Mouse (Mus musculus) B cell, adult 2 months (primary cell): Measurements from ENCODE around the gene Tmem191c.
A peak's percentile ranks its signal among the peaks of the same experiment; 100 is the strongest.

Source experiments
- DNase-seq, 2 experiments: peaks; one replicate each; pipeline ENCODE4 v3.0.0; 2022

Gene Tmem191c

DNA sequence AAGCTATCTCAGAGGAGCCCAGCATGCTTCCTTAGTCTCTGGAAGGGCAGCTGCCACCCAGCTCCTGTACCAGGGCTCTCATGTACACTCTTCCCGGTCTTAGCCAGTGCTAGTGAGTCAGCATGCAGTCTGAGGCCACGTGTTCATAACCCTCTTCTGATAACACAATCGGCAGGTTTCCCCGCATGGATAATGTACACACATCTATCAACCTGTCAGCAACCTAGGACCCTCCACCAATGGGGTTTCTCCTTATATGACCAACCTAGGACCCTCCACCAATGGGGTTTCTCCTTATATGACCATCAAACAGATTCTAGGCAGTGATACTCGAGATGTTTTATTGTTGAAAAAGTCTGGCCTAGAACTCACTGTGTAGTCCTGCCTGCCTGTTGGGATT lies 7.9 kb upstream of the Tmem191c start:
- no peak for DNase-seq

DNA sequence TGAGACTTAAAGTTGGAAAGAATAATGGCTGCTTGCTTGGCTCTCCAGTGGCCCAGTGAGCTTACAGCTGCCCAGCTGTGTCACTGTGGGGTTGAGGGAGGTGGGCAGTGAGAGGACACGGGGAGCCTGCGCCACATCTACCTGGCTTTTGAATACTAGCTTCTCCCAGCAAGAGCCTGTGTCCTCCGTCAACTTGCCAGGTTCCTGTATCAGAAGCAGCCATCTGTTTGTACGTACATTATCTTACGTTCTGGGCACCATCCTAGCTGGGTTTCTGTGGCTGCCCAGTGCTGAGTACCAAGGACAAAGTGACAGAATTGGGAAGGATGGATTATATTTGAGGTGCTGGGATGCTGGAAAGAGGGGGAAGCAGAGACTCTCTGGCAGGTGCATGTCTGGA lies 6.0 kb upstream of the Tmem191c start:
- DNase-seq: no peak

DNA sequence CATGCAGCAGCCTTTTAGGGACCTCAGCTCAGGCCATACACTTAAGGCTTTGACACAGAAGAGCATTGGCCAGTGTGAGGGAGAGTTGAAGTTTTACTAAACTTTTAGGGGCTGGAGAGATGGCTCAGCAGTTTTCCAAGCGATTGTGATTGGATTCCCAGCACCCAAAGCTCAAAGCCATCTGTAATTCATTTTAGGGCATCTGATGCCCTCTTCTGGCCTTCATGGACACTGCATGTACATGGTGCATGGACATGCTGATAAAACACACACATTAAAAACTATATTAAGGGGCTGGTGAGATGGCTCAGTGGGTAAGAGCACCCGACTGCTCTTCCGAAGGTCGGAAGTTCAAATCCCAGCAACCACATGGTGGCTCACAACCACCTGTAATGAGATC lies 4.8 kb upstream of the Tmem191c start:
- DNase-seq: peak; percentile 64 to 66

DNA sequence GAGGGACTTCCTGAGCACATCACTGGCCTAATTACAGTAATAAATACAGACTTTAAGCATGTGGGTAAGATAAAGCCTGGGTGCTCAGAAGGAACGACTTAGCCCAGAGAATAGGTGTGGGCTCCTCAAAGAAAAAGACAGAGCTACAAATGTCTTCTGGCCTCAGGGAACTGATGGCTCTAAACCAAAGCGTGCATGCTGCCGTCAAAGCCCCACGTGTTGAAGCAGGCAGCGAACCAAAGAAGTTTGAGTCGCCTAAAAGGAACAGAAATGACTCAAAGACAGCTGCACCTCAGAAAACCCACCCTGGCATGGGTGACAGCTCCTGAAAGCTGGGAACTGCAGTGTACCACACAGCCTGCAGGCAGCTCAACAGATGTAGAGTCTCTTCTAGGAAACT lies 4.0 kb upstream of the Tmem191c start:
- no peak for DNase-seq

DNA sequence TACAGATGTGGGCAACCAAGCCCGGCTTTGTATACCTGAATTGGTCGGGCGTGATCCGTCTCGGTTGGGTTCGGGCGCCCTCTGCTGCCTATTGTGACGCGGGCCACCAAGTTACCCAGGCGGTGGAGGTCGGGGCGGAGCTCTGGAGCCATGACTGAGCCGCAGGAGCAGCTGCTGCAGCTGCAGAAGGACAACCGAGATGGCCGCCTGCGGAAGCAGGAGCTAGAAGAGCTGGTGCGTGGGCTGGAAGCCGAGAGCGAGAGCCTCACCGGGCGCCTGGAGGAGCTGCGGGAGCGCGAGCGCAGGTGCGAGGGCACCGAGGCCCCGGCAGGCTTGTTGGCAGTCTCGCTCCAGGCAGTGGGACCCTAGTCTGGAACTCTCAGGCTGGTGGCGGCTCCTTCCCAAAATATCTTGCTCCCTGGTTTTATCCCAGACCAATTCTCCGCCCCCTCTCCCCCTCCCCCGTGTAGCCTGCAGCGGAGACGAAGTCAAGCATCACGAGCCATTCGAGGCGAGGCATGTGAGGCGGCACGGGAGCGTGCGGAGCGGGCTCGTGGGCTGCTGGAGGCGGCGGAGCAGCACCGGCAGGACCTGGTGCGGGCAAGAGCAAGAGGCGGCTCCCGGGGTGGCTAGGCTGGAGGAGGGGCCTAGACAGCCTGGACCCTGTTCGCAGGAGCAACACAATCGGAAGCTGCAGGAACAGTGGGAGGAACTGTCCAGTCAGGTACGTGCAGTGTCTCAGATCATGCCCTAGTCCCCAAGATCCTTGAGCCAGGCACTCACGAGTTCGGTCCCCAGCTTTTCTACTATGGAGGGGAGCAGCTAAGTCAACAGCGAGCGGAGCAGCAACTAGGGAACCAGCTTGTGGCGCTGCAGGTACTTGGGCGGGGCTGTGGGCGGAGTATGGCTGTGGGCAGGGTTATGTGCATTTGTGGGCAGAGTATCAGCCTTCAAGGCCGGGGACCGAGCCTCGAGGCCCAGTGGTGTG lies 581 bp downstream of the Tmem191c start:
- peak; percentile 93 to 95 for DNase-seq

DNA sequence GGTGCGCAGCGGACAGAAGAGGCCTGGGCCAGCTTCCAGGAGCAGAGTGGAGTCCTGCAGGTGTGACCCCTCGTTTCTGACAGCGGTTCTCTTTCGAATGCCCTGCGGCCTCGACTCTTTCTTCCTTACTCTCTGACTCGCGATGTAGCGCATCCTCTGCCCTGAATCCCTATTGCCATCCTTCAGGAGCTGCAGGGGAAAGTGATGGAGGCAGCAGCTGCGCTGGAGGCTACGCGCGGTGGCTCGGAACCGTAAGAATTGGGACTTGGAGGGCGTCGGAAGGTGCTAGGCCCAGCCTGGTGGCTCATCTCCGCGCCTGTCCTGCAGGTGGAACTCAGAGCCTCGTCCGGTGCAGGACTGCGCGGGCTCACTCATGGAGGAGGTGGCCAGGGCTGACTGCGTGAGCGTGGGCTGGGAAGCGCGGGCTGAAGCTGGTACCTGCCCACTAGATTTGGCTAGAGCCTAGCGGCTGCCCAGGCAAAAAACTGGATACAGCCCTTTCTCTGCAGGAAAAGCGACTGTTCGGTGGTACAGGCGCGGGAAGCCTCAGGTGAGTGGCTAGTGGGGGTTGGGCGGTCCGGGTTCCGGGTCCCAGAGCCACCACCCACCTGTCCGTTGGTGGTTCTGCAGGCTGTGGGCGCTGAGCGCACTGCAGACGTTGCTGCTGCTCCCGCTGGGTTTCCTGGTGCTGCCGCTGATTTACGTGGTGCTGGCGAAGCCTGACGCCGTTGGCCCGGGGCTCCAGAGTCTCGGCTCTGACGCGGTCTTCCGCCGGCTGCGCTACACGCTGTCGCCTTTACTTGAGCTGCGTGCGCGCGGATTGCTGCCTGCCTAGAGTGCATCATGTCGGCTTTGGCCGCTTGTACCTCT lies 1.7 kb downstream of the Tmem191c start:
- peak; percentile 47 to 48 for DNase-seq

DNA sequence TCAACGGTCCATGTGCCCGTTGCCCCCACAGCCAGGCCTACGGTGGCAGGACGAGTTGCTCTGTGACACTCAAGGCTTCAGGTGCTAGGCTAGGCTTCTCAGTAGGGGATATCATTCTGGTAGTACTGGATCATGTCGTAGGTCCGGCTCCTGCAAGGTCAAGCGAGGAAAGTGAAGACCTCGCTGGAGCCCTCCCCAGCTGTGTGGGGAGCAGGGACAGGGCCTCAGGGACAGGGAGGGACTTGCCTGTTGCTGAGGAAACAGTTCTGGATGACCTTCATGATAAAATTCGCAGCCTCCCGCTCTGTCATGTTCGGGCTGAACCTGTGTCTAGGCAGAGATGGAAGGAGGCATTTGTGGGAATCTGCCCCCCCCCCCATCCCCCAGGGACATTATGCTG lies 4.6 kb downstream of the Tmem191c start:
- no peak for DNase-seq

DNA sequence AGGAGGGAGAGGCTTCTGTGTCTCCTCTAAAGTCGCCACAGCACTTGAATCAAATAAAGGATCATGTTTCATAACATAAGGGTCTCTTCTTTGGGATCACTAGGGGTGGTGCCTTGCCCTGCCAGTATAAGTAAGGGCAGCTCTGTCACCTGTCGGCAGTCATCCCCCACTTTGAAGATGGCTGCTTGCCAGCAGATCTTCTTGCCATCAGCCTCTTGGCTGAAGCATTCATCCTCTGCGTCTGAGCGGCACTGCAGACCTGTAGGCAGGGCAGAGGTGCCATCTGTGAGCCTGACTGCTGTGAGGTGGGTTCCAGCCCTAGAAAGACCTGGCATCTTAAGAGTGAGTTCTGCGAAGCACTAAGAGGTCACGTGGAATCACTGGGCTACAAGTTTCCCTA lies 7.3 kb downstream of the Tmem191c start:
- DNase-seq: no peak

DNA sequence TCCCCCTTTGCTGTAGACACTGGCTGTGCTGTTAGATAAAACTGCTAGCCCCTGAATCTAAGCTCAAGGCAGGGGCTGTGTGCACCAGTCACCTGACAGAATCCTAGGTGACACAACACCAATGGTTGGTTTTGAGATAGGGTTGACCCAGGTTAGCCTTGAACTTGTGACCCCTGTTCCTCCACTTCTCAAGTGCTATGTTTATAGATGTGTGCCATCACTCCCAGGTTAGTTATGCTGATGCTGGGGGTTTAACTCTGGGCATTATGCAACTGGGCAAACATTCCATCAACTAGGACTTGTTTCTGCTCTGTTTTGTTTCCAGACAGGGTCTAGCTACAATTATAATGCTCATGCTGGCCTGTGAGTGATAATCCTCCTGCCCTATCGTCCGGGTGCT lies 11.2 kb downstream of the Tmem191c start:
- no peak for DNase-seq

DNA sequence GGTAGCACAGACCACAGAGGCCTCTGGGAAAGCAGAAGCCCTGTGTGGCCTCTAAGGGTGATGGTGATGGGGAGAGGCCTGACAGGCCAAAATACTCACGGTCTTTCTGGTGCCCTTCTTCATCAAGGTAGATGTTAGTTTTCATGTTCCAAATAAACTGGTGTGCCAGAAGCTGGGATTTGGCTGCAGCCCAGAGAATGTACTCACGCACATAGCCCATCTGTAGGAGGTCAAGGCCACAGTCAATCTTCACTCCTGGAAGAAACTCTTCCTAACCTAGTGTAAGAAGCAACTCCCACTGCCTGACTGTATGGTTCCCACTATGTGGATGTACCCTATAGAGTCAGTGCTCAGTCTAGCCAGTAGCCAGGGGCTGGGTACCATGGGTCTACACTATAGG lies 15.1 kb downstream of the Tmem191c start:
- no peak for DNase-seq

DNA sequence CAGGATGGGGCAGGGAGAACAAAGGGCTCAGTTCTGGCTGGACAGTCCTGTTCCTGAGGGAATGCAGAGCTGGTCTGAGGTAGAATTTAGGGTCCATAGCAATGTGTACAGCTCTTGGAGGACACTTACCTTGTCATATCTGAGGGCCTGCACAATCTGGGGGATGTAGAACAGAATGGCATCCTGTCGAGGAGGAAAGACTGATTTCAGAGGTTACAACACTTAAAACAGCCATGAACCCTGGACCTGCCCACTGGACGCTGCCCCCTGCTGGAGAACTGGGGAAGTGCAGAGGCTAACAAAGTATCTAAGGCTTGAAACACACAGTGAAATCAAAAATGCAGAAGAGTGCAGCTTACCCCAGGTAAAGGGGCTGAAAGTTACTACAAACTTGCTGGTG lies 16.9 kb downstream of the Tmem191c start:
- peak; percentile 91 to 92 for DNase-seq

DNA sequence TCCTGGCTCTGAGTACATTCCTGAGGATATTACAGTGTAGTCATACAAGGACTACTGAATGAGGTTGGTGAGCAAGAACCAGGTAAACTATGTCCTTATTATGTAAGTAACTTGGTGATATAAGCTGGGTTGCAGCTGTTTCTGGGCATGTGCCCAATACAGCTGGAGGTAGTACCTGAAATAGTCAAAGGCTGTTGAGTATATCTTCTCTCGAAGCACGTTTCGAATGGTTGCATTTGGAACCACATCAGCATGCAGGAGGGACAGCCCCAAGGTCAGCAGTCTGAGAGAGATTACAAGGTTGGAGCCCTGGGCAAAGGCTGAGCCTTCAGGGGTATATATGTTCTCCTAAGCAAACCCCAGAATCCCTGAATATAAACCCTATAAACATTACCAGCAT lies 24.9 kb downstream of the Tmem191c start:
- DNase-seq: no peak

DNA sequence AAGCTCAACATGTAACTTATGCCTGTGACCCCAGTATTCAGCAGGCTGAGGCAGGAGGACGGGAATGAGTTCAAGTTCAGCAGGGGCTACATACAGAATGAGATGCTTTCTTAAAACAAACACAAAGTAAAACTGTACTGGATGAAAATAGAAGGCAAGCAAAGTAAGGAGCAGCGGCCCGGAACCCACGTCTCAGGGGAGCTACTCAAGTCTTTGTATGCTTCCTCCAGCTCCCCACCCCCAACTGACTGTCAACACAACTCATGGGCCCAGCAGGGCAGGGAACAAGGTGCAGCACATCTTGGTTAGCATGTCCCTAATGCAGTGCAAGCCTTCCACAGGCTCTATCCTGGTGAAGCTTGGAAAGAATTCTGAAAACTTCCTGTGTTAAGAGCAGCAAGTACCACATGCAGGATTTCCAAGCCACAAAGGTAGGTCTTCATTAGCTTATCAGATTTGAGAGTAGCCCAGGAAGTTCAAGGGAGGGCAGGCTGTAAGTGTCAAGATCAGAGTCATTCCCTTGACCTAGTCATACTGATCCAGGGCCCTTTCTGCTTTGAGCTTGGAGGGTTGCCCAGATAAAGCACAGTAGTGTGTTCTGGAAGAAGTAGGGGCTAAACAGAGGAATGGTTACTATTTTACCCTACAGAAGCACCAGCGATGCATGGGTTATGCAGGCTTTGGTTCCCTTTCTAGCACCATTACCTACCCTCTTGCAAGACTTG lies 27.8 kb downstream of the Tmem191c start:
- DNase-seq: peak; percentile 32 to 33

DNA sequence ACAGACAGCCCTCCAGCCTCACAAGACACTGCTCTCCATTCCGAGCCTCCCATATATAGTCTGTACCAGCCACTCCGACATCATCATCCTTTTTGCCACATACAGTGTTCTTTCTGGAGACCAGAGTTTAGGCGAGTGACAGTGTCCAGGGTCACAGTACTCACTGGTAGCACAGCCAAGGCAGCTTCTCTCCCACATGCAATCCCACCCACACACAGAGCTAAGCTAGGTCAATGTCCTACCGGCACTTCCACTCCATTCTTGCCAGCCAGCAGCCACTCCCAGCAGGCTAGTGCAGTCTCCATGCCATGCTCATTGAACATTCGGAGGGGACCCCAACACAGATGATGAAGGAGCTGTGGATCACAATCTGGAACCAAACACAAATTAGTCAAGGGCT lies 31.6 kb downstream of the Tmem191c start:
- DNase-seq: no peak

DNA sequence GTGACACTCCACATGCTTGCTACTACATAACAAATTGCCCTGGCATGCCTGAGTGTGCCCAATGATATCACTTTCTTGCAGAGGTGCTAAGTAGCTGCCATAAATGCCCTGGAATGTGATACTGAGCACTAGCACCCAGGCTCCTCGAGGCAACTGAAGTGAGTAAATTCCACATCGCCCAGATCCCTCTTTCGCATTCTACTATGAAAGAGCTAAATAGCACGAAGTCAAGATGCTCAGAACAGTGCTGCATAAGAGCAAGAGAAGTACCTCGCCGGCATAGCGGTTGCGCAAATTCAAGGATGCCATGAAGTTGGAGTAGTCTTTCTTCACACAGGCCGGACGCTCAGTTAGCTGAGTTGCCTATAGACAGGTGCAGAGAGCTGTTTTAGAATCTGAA lies 33.2 kb downstream of the Tmem191c start:
- no peak for DNase-seq

DNA sequence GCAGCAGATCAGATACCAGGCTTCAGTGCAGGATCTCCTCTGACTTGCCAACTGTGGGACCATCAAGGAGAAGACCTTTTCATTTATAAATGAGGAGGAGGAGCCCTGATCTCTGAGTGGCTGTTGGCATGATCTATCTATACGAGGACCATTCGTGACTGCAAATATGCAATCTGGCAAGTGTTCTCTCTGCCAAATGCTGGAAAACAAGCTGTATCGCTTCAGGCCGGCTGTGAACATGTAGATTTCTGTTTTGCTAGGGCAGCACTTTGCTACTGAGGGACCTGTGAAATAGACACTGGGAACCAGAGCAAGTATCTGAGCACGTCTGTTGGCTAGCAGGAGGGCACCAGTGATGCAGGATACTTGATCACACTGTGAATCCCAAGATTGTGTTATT lies 36.7 kb downstream of the Tmem191c start:
- DNase-seq: no peak

DNA sequence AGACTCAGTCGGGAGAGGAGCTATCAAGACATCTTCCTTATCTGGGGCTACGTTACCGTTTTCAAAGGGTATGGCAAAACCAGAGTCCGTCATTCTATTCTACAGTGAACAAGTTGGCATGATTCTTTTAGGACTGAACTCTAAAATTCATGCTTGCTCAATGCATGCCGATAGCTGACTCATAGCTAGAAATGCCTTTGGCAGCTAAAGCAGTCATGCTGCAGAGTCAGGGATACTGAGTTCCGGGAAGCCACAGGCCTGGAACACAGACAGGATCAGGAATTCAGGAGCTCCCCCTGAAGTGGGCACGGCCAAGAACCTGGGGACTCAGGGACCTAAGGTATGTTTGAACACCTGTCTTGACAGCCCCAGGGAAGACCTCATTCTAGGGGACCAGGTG lies 40.7 kb downstream of the Tmem191c start:
- no peak for DNase-seq

DNA sequence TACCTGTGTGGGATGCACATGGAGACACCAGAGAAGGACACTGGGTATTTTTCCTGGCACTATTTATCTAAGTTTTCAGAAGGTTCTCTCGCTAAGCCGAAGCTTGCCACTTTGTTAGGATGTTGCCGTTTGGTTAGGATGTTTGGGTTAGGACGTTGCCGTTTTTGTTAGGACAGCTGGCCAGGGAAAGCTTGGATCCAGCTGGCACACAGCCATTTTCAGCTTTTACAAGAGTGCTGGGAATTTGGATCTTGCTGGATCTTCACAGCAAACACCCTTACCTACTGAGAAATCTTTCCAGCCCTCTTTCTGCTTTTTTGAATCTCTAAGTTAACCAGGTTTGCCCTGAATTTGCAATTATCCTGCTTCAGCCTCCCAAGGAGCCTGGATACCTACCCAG lies 45.6 kb downstream of the Tmem191c start:
- DNase-seq: no peak

DNA sequence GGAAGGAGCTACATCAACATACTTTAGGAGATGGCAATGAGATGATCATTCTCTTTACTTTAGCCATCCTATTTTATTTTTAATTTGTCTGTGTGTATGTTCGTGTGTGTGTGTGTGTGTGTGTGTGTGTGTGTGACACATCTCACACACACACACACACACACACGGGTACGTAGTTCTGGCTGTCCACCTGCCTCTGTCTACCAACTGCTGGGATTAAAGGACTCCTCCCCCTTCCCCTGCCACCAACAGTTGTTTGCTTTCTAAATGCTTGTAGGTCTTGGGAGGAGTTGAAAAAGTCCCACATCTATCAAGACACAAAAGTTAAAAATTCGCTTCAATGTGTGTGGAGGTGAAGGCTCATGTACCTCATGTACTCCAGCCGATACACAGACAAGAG lies 48.9 kb downstream of the Tmem191c start:
- DNase-seq: no peak

DNA sequence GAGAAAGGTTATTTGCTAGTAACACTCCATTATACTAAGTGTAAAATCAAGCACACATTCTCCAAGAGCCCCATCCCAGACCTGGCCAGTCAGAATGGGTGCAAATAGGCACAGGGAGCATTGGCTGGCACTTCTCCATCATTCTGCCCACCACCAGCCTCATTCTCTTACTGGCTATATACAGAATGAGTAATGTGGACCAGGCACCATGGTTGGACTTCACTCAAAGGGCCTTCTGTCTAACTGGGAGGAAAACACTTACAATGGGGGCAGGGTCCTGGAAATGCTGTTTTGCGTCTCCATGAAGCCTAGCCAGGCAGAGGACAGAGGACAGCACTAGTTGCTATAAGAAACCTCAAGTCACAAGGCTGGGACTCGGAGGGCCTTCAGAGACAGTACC lies 50.2 kb downstream of the Tmem191c start:
- DNase-seq: no peak

DNA sequence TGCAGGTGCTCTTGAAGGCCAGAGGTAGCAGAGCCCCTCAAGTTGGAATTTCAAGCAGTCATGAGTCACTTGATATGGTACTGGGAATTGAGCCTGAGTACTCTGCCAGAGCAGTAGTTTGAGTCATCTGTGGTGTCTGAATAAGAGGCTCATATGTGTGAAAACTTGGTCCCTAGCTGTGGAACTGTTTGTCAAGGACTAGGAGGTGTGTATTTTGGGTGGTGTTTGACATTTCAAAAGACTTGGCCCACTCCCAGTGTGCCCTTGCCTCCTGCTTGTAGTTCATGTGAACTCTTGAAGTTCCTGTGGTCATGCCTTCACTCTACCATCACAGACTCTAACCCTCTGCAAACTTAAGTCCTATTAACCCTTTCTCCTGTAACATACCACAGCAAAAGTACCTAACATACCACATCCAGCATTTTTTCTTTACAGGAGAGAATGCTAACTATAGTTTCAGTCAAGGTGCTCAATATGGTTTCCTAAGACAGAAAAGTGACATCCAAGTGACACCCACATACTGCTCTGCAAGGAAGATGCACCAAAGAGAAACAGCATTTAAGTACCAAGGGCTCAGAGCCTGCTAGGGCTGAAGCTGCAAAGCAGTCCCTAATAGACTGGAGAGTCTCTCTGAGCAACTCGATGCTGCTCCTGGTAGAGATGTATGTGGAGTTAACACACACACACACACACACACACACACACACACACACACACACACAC lies 54.1 kb downstream of the Tmem191c start:
- DNase-seq: no peak

DNA sequence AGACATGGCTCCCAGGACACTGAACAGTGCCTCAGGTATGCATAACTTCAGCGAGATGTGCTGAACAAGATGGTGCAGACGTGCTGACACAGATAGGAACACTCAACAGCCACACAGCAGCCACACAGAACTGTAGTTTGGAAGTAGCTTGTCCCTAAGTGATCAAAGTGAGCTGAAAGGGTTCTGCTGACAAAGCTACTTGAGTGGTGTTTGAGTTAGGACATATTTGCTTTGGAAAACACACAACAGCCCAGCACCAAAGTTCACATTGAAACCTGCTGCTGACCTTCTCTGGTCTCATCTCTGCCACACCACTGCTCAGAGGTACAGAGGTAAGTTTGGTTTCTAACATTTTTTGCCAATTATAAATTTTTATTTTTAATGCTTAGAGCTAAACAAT lies 55.2 kb downstream of the Tmem191c start, which contains the start of gene Serpind1:
Gene Serpind1 (plus strand): TSS at position 256 of the 400 bp plus-strand sequence.
- no peak for DNase-seq
